Mouse (Mus musculus): Measurements from ENCODE around the gene Lca5l.

Lca5l gene

DNA sequence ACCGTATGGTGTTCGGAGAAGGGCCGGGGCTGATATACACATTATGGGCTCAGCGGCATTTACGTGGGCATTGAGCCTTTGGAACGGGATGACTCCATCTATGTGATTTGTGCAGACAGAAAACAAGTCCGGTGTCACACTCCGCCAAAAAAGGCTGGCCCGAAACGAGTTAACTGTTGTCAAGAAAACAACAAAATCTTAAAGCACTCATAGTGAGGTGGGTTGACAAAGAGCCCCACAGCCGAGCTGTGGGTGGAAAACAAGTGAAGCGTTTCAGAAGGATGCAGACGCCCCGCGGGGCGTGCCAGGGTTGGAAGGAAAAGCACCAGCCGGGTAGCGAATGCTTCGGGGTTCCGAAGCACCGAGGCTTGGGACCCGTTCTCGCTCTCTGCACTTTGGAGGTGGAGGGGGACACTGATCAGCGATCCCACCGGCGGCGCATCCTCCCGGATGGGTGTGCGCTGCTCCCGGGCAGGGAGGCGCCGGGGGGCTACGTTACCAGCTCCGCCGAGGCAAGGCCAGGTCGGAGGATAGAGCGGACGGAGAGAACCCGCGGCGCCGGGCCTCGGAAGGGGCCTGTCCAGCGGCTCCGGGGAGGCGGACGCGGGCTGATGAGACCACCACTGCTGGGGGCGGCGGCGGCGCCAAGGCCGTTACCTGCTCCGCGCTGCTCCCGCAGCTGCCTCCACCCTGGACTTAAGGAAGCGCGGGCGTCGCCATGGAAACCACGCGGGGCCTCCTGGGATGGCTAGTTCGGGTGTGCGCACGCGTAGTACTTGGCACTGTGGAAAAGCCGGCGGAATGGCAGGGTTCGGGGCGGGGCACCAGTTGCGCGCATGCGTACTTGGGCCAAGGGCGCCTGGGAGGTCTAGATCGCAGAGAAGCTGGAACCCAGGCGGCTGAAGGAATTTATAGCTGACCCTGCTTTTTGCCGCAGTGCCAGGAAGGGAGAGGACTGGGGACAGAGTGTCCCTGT is at the start of gene Lca5l:
Gene Lca5l, minus strand, starts transcription at position 741 of the 976 bp plus-strand sequence.
- DNase-seq: peak; percentile 92 to 96

DNA sequence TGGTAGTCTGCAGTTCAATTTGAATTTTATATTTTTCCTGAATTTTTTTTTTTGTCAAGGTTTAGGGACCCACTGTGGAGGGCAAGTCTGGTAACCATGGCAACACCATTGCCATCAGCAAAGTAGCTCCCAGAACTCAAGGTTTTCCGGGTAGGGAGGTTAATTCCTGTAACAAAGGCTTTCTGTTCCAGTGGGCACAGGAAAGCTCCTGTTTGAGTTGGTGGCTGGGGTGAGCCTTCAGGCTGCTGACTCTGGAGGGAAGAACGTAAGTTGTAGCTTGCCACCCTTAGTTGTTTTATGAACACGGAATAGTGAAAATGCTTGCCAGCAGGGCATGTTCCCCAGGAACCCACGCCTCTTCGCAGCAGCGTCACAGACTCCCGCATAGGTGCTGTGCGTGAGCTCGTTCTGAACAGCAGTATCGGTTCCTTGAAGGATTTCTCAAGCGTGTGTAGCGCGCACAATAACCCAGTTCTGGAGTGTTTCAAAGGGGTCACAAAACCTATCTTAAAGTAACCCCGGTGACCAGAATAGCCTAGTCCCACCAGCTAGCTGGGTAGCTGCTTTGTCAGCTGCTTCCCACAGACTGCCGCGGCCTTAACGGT is 43.4 kb upstream of the Lca5l start, which contains the start of gene B3galt5:
Gene B3galt5, plus strand, starts transcription at position 436 of the 605 bp plus-strand sequence.
- no peak for DNase-seq

DNA sequence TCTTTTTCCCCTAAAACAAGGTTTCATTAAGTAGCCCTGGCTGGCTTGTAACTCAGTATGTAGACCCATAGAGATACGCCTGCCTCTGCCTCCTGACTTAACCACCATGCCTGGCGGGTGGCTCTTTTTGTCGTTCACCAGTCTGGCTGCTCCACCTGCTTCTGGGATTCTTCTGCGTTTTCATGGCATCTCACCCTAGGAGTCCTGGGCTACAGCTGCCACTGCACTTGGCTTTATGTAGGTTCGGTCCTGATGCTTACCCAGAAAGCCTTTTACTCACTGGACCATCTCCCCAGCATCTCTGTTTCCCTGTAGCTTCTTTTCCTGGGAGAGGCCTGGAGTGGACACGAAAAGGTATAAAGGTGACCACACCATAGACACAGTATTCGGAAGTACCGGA is 41.9 kb upstream of the Lca5l start:
- no peak for DNase-seq

DNA sequence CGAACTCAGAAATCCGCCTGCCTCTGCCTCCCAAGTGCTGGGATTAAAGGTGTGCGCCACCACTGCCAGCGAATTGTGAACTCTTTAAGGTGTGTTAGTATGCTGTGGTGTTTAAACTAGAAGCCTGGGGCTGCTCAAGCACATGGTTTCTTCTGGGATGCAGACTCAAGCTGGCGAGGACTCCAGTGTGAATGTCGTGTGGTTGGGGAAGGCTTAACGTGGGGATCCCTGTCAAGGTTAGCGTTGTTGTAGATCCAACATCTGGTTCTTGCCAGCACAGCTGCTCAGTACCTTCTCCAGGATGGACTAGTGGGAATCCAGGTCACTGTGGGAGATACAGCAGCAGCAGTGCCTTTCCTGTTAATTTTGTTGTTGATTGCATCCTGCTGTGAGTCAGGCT is 39.9 kb upstream of the Lca5l start:
- DNase-seq: no peak

DNA sequence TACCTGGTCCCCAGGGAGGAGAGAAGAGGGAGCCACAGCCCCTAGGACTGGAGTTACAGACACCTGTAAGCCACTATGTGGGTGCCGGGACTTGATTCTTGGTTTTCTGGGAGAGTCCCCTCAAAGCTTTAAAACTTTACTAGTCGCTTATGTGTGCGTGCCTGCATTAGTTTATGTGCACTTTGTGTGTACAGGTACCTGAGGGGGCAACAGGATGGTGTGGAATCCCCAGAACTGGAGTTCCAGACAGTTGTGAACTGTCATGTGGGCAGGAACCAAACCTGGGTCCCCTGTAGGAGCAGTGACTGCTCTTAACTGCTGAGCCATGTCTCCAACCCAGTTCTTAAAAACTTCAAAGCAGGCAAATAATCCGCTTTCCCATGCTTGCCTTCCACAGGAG is 39.2 kb upstream of the Lca5l start:
- no peak for DNase-seq

DNA sequence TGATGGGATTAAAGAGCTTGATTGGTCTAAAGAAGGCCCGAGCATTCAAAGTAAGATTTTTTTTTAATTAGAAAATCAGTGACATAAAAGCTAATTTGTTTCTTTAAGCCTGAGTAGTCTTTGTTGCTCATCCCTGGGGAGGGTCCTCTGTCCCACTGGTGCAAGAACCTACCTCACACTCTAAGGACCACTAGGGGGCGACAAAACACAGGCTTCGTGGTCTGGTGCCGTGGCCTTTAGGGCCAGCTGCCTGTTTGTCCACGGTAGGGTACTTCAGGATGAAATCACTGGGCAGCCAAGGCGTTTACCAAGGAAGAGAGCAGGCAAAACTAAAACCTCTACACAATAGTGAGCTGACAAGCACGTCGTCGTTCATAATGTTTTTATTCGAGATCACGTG is 38.3 kb upstream of the Lca5l start:
- peak; percentile 17 to 56 for DNase-seq

DNA sequence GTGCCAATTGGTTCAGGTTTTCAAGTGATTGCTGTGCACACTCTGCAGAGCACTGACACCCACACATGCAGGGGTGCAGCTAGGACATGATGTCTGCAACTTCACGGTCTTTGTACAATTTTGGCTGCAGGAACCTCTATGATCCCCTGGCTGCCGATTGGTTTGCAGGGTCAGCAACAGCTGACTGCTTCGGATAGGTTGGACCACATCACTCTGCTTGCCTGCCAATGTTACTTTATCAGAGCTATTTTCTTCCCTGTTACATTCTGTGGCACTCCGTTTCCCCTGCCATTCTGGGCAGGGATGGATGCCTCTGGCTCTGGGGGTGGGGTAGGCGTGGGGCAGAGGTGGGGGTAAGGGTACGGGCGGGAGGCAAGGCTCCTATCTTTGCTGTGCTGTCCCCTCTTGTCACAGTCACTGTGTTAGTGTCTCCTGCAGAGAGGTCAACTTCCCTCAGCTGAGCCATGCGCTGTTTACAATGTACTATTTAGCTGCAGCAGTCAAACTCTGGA is 37.0 kb upstream of the Lca5l start:
- no peak for DNase-seq

DNA sequence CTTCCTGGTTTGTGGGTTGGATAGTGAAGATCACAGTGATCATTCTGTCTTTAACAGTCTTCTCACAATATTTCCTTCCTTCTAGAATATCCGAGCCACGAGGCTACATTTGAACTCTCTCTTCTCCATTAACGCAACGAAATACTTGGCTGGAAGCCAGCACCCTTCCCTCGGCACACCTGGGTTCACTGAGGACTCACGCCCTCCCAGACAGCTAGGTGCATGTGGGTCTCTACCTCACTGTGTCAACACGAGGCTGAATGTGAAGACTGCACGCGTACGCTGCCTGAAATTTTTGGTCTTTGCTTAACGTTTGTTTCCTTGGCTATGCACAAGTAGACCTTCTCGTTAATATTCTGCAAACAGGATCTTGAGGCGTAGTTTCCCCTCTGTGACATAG is 36.4 kb upstream of the Lca5l start:
- DNase-seq: no peak

DNA sequence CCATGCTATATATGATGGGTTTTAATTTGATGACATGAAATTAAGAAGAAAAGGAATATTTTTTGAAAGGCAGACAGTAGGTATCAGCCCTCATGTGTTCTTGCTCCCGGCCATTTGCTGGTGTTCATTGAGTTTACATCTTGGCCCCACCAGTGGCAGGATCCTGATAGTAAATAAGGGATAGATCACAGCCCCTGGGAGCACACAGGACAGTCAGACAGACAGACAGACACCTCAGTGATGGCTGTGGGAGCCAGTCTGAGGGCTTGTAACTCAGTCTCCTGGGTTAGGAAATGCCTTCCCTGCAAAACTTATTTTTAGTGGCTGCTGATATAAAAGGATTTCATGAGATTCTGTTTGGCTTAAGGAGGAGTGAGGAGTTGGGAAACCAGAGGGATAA is 30.4 kb upstream of the Lca5l start:
- no peak for DNase-seq

DNA sequence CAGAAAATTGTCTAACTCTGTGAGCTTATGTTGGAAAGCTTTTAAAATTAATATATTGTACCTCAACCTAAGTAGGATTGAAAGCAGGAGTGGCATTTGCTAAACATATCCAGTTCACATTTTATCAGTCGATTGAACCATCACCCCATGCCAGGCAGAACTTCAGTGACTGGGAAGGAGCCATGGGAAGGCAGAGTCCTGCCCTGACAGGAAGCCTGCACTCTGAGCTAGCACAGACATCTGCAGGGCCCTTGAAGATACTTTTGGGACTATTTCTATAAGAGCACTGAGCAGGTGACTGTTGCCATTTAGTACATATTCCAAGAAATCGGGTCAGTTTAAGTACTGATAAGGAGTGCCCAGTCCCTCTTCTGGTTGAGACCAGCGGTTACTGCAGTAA is 29.9 kb upstream of the Lca5l start:
- DNase-seq: no peak

DNA sequence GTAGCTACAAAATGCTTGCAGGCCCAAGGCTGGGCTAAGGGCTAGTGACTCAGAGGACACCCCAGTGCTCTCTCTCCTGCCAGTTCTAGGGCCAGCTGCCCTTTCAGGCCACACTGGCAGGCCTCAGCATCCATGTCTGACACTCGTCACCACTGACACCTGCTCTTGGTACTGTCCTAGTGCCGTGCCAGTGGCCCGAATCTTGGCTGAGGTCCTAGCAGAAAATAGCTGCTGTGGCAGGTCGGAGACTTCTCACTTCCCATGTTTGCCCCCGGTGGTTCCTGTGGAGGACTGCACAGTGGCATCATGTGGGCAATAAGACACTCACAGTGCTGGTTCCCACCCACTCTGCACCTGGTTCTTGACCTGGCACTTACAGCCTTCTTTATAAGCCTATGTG is 29.4 kb upstream of the Lca5l start:
- DNase-seq: no peak

DNA sequence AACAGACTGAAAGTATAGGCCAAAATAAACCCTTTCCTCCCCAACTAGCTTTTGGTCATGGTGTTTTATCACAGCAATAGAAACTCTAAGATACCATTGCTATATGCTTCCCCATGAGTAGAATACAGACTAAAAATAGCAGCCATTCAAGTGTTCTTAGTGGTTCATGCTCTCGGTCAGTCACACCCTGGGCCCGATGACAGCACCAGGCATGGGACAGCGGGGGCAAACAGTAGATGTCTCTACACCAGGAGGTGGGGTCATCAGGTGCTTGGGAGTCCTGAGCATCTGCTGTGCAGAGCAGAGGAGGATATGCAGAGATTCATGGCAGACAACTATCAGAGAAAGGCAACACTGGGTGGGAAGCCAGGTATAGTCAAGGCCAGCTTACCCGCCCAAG is 21.0 kb upstream of the Lca5l start:
- no peak for DNase-seq

DNA sequence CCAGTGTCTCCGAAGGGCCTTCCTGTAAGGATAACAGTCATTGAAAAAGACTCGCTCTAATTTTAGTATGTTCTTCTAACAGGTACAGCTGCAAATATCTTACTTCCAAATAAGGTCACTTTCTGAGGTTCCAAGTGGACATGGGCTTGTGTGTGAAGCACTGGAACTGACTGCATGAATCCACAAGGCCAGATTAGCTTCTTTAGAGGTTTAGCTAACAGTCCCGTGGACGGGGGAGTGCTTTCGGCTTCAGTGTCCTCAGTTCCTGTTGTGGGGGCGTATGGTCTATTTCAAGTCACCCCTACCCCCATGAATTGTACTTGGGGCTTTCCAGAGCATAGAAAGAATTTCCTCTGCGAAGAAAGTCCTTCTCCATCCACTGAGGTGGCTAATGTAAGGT is 18.8 kb upstream of the Lca5l start:
- no peak for DNase-seq

DNA sequence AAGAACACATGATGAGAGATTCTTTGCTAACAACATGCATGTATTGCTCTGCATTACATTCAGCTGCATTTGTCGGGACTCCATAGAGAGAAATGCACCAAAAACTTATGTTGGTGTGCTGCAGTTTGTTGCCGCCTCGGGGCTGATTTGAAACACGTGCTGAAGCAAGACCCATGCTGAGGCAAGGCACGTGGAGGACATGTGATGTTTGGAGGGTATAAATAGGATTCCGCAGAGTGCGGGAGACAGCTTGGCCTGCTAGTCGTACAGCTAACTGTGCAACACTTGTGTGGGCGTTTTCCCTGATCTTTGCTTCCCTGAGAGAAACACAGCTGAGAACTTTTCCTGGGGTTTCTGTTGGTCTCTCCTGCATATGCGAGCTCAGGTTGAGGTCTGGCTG is 17.7 kb upstream of the Lca5l start:
- DNase-seq: no peak

DNA sequence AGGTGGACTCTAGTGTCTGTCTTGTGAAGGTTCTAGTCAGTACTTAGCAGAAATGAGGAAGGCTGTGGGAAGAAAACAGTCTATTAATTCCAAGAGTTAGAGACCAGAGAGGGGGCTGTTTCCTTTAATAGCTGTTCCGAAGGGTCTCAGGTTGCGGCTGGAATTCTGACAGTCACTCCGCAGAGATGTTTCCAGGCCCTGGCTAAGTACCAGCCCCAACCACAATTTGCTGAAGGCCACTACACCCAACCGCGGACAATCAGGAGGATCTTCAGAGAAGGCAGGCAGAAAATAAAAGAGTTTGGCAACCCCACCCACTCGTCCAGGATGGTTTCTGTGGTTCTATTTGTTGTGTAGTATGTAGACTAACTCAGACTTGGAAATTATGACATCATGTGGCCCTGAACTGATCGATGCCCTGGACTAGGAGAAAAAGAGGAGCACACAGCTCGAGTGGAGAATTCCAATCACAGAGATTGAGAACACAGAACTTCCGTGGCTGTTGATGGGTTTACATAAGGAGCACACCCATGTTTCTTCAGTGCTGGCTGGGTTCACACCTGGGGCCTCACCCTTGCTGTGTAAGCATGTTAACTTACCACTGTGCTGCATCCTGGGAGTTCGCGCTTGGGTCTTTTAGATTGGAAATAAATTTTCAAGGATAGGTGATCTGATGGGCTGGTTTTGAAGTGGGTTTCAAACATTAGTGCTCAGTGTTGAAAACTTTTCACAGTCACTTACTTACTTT is 9.6 kb upstream of the Lca5l start:
- DNase-seq: no peak

DNA sequence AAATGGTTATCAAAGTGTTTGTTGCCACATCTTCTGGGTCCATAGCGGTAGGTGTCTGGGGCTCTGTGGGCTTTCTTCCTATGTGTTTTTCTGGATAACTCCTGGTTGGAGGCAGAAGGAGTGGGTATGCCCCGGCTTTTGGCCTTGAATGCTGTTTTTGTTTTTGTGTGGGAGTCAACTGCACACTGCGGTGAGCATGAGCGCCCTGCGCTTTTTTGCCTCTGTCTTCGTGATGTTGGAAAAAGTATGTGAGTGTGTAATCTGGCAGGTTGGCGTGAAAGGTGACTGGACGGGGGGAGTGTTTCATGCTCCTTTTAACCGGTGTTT is 8.6 kb upstream of the Lca5l start:
- DNase-seq: no peak

DNA sequence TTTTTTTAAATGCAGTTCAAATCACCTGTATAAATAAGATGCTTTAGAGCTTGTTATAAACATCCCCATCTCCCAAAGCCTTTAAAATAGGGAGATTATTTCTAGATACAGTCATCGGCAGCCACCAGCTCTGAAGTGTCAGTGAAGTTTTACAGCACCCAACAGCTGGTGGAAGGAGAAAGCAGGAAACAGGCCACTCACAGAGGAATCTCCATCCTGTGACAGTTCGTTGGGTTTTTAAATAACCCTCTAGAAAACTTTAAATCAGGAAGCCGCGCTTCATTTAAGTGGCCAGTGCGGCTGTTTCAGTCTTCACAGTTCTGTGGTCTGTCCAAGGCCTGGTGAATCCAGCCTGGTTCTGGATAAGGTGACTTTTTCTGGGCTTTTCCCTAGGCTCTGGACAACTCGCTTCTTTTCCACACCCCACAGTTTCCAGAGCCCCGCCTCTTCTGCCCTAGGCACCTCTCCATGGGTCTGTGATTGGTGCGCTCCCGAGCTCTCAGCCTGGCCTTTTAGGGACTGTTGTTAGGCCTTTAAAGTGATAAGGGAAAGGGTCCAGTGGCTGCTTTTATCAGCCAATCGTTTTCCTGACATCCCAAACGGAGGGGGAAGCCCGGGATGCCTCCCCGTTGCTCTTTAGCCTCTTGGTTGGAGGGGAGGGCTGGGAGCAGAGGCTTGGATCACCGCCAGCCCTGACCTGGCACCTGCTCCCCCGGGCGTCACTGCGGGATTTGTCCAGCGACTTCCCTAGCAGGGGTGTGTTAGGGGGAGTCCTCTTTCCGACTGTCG is 8.0 kb upstream of the Lca5l start, which contains the start of gene Sh3bgr:
Gene Sh3bgr, plus strand, starts transcription at position 538 of the 789 bp plus-strand sequence.
- DNase-seq: no peak

DNA sequence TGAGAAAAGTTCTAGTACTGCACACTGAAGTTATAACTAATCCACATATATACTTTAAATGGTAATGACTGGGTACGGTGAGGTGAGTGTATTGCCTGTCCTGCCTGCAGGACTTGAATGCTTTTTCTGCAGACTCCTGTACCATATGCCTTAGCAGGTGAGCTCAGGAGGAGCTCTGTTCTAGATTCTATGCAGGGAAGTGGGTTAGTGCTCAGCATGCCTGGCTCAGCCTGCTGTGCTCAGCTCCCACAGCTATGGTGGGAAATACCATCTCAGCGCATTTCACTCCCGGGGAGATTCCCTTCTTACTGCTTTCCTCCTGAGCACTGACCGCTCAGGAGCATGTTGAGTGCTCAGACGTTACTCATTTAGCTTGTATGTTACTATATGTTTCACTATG is 4.5 kb downstream of the Lca5l start:
- DNase-seq: no peak

DNA sequence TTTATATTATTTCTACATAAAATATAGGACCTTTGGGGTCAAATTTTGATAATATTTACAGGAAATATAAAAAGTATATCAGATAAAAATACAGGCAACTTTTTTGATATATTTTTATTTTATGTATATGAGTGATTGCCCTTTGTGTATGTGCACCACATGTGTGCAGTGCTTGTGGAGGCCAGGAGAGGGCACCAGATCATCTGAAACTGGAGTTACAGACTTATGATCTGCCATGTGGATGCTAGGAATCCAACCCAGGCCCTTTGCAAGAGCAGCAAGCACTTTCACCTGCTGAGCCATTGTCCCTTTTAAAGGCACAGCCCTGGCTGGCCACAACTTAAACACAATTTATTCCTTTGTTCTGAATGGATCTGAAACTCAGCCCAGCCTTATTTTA is 12.9 kb downstream of the Lca5l start:
- DNase-seq: no peak

DNA sequence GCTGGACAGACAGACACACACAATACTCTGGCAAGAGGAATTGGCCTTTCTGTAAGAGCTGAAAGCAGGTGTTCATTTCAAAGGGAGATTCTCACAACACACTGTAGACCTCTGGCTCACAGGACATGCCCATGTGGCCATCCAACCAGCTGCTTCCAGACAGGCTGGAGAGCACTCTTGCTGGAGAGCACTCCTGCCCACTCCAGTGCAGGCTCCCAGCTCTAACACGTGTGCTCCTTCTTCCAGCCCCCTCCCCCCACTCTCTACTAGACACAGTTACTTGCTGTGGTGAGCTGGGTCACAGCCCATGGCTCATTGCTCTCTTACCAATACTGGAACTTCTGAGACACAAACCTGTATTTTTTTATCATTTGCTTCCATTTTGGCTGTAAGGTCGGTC is 16.7 kb downstream of the Lca5l start:
- DNase-seq: no peak

DNA sequence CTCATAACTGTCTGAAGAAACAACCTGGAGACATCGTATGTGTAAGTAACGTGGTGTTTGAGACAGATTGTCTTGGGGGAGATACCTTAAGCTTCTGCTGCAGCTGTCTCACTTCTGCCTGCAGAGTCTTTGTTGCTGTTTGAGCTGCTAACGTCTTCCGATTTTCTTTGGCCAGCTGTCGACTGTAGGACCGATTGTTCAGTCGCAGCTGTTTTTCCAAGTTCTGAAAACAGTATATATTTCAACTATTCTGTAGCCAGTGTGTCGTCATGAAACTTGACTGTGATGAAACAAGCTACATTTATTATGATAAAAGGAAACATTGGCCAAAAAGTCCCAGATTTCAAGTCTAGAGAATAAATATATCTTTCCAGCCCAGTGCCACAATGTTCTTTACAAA is 18.4 kb downstream of the Lca5l start:
- DNase-seq: no peak

DNA sequence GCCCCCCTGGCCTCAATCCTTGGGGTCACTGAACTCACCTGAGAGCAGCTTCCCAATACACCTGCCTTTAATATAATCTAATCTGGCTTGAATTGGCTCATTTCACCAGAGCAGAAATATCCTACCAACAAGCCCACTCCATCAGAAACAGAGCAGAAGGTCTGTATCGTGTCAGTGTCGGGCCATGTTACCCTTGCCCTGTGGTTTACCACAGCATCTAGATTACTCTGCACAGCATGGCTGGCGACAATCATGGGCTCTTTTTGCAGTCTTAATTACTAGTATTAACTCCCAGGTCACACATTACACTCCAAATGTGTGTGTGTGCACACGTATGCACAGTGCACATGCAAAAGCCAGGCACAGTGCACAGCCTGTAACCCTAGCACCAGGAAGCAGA is 23.2 kb downstream of the Lca5l start:
- no peak for DNase-seq
